ENCODE assay signal across 9 mouse cellular contexts in genomic region chr2:34874271-34874670, GRCm38 (mm10). TPM values are rescaled to one million over a fixed set of nuclear protein-coding genes. Genes with fewer than 3 reads are reported as not detected.
DNase-seq lines count a peak whose midpoint lies in the region; ATAC-seq and TF ChIP-seq lines count a peak whose summit lies in the region.
"Had no signal": no experiment of that assay in that cellular context is flagged by ENCODE, and none has a peak within 500 bp of the region (broad histone marks: within the 10 kb centered on the region; RNA-seq: fewer than 3 reads in every experiment).

Cutal (plus strand) TSS chr2:34874396.

- H3K27ac ChIP-seq in layer of hippocampus, adult 2 months, result no peak within 1 kb of the TSS
- H3K27ac ChIP-seq in hindbrain, embryonic 10.5 days, result no peak within 1 kb of the TSS
- no peak within 1 kb of the TSS for H3K27ac ChIP-seq in limb, embryonic 12.5 days
- H3K27ac ChIP-seq in midbrain, embryonic 16.5 days (ENCODE audit: low read length), result no peak within 1 kb of the TSS

- H3K9me3 ChIP-seq in hindbrain, embryonic 10.5 days, result no peaks in the 10 kb centered on the region
- no peaks in the 10 kb centered on the region for H3K9me3 ChIP-seq in limb, embryonic 12.5 days
- H3K9me3 ChIP-seq in midbrain, embryonic 16.5 days (replicated peaks; ENCODE audit: control insufficient read depth, low read length, poor library complexity, severe bottlenecking), result no peaks in the 10 kb centered on the region

- 2% methylated on average over 14 of the region's 14 CpGs for WGBS in hindbrain, embryonic 10.5 days
- 2% methylated on average over 14 of the region's 14 CpGs for WGBS in limb, embryonic 12.5 days
- WGBS in midbrain, embryonic 16.5 days, result 2% methylated on average over 13 of the region's 14 CpGs

- peaks cover 44% of the 10 kb centered on the region for H3K27me3 ChIP-seq in hindbrain, embryonic 10.5 days (ENCODE audit: insufficient read depth, poor library complexity, severe bottlenecking)
- H3K27me3 ChIP-seq in limb, embryonic 12.5 days, result peaks cover 52% of the 10 kb centered on the region
- peaks cover 28% of the 10 kb centered on the region for H3K27me3 ChIP-seq in midbrain, embryonic 16.5 days (ENCODE audit: control insufficient read depth, insufficient read depth, low read depth, low read length)

- peak within 1 kb of the TSS; percentile 26; the same call in 1 of the 2 replicates for H3K4me3 ChIP-seq in layer of hippocampus, adult 2 months
- H3K4me3 ChIP-seq in hindbrain, embryonic 10.5 days, result peak within 1 kb of the TSS; percentile 40
- H3K4me3 ChIP-seq in limb, embryonic 12.5 days (replicated peaks), result peak within 1 kb of the TSS; percentile 28
- H3K4me3 ChIP-seq in midbrain, embryonic 16.5 days (ENCODE audit: low read depth, low read length), result no peak within 1 kb of the TSS

- no peaks in the 10 kb centered on the region for H3K36me3 ChIP-seq in hindbrain, embryonic 10.5 days
- no peaks in the 10 kb centered on the region for H3K36me3 ChIP-seq in limb, embryonic 12.5 days
- H3K36me3 ChIP-seq in midbrain, embryonic 16.5 days (ENCODE audit: control insufficient read depth, insufficient read depth, low read length), result no peaks in the 10 kb centered on the region

- peak within 1 kb of the TSS; percentile 46 for H3K4me2 ChIP-seq in limb, embryonic 12.5 days
- peak within 1 kb of the TSS; percentile 33 for H3K4me2 ChIP-seq in midbrain, embryonic 16.5 days (ENCODE audit: low read length)

- H3K9ac ChIP-seq in limb, embryonic 12.5 days (replicated peaks), result 0 out of 2 replicates have a peak within 1 kb of the TSS, but pooled peaks have one; percentile 12
- H3K9ac ChIP-seq in midbrain, embryonic 16.5 days (ENCODE audit: low read depth, low read length), result peak within 1 kb of the TSS; percentile 25; the same call in 1 of the 2 replicates

- TF ChIP-seq CTCF in layer of hippocampus, adult 2 months (conservative IDR thresholded peaks at IDR 0.05), result no peak

- no peak for ATAC-seq in limb, embryonic 12.5 days (ENCODE audit: insufficient number of reproducible peaks, insufficient read depth, low FRiP score, low TSS enrichment, low read depth)
- no peak for ATAC-seq in midbrain, embryonic 16.5 days

- H3K4me1 ChIP-seq in hindbrain, embryonic 10.5 days (replicated peaks), result peaks cover 22% of the 10 kb centered on the region
- H3K4me1 ChIP-seq in limb, embryonic 12.5 days (replicated peaks), result peaks cover 19% of the 10 kb centered on the region
- peaks cover 13% of the 10 kb centered on the region for H3K4me1 ChIP-seq in midbrain, embryonic 16.5 days (ENCODE audit: control insufficient read depth, insufficient read depth, low read length)

- no peak for DNase-seq in layer of hippocampus, adult 2 months (ENCODE audit: low spot score in 2 of 2)
- DNase-seq in layer of hippocampus, adult 11-12 months (ENCODE audit: low spot score), result no peak
- DNase-seq in hindbrain, embryonic 10.5 days (ENCODE audit: low spot score), result no peak
- no peak for DNase-seq in natural killer cell, adult 2 months (ENCODE audit: low spot score in 2 of 2)
- no peak for DNase-seq in spleen, postnatal 14 days (ENCODE audit: low spot score in 2 of 2)
- no peak for DNase-seq in adrenal gland, postnatal 4 days (ENCODE audit: low spot score in 2 of 2)

RNA-seq across cellular contexts. Expression of gene Cutal, which starts in this region (rescaled TPM):
- total RNA-seq in layer of hippocampus, adult 2 months (2021), result under 1 TPM; 0.15 to 0.41 TPM
- polyA plus RNA-seq in hindbrain, embryonic 10.5 days (2016; fragmentation: Nextera tagmentation; extraction: Ambion mirVana), result 0.16 TPM in 1 of 2 replicates, not detected in the other
- 0.15 TPM in 1 of 2 replicates, not detected in the other for polyA plus RNA-seq in limb, embryonic 12.5 days (2016; fragmentation: Nextera tagmentation; extraction: Ambion mirVana)
- polyA plus RNA-seq in midbrain, embryonic 16.5 days (2015; fragmentation: Nextera tagmentation; extraction: Ambion mirVana), result 0.26 and 0.28 TPM in 2 replicates
- total RNA-seq in adrenal gland, postnatal 4 days (2021), result 1 to 10 TPM; 2.4 to 3.0 TPM
- total RNA-seq: hematopoietic stem cell, adult 5-6 weeks had no signal
